Mouse (Mus musculus): Measurements from ENCODE around the gene Smim5. TPM values are rescaled to one million over a fixed set of nuclear protein-coding genes. Genes with fewer than 3 reads are reported as not detected.
A peak's percentile ranks its signal among the peaks of the same experiment; 100 is the strongest.

The Smim5 gene
- polyA plus RNA-seq, 1 experiment = not detected

DNA sequence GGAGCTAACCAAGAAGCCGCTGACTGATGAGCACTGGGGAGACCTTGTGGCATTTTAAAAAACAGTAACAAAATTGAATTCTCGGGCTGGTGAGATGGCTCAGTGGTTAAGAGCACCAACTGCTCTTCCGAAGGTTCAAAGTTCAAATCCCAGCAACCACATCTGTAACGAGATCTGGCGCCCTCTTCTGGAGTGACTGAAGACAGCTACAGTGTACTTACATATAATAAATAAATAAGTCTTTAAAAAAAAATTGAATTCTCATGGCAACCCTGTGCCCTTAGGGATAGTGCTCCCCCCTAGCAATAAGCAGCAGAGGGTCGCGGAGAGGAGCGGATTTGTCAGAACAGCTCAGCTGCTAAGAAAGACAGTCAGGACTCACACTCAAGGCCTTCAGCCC is 35.9 kb upstream of the Smim5 start:
- TF ChIP-seq EP300 (IDR thresholded peaks at IDR 0.05; ENCODE audit: insufficient read depth, low read depth, low read length) (no peak), CTCF (IDR thresholded peaks at IDR 0.05; ENCODE audit: low read depth, low read length) (no peak), POLR2A (IDR thresholded peaks at IDR 0.05; ENCODE audit: insufficient read depth, low read length) (no peak)
- Histone ChIP-seq H3K9me3 (replicated peaks; ENCODE audit: control insufficient read depth, insufficient read depth, low read length, poor library complexity, severe bottlenecking) (no peaks in the 10 kb centered on the region), H3K4me1 (ENCODE audit: control insufficient read depth, insufficient read depth, low read length) (peaks cover 3% of the 10 kb centered on the region), H3K27me3 (ENCODE audit: control insufficient read depth, insufficient read depth, low read length, poor library complexity, severe bottlenecking) (no peaks in the 10 kb centered on the region), H3K9ac (ENCODE audit: low read depth, poor library complexity, severe bottlenecking) (no peak overlapping the region), H3K27ac (ENCODE audit: insufficient read depth, low read length) (no peak overlapping the region), H3K4me3 (ENCODE audit: low read depth, low read length) (no peak overlapping the region), H3K36me3 (ENCODE audit: control insufficient read depth, insufficient read depth, low read length, poor library complexity, severe bottlenecking) (no peaks in the 10 kb centered on the region)

DNA sequence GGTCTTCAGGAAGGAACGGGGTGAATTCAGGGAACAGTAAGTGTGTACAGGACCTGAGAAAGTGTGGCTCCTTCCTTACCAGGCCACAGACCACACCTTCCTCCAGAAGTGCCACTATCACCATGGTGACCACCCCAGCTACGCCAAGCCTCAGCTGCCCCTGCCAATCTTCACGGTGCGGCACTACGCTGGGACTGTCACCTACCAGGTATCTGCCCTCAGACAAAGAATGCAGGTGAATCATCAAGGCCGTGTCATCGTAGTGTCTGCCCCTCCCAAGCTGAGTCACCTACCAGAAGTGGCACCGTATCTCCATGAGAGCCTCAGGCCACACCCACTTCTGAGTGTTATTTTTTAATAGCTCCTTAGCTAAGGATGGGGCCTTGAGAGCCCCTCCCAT is 30.4 kb upstream of the Smim5 start:
- H3K9ac ChIP-seq (ENCODE audit: low read depth, poor library complexity, severe bottlenecking) = no peak overlapping the region
- no peaks in the 10 kb centered on the region for H3K27me3 ChIP-seq (ENCODE audit: control insufficient read depth, insufficient read depth, low read length, poor library complexity, severe bottlenecking)
- H3K4me1 ChIP-seq (ENCODE audit: control insufficient read depth, insufficient read depth, low read length) = peaks cover 3% of the 10 kb centered on the region
- no peaks in the 10 kb centered on the region for H3K36me3 ChIP-seq (ENCODE audit: control insufficient read depth, insufficient read depth, low read length, poor library complexity, severe bottlenecking)
- H3K9me3 ChIP-seq (replicated peaks; ENCODE audit: control insufficient read depth, insufficient read depth, low read length, poor library complexity, severe bottlenecking) = no peaks in the 10 kb centered on the region
- no peak overlapping the region for H3K27ac ChIP-seq (ENCODE audit: insufficient read depth, low read length)
- H3K4me3 ChIP-seq (ENCODE audit: low read depth, low read length) = no peak overlapping the region
- TF ChIP-seq EP300 (IDR thresholded peaks at IDR 0.05; ENCODE audit: insufficient read depth, low read depth, low read length) = no peak
- TF ChIP-seq CTCF (IDR thresholded peaks at IDR 0.05; ENCODE audit: low read depth, low read length) = no peak
- TF ChIP-seq POLR2A (IDR thresholded peaks at IDR 0.05; ENCODE audit: insufficient read depth, low read length) = no peak

DNA sequence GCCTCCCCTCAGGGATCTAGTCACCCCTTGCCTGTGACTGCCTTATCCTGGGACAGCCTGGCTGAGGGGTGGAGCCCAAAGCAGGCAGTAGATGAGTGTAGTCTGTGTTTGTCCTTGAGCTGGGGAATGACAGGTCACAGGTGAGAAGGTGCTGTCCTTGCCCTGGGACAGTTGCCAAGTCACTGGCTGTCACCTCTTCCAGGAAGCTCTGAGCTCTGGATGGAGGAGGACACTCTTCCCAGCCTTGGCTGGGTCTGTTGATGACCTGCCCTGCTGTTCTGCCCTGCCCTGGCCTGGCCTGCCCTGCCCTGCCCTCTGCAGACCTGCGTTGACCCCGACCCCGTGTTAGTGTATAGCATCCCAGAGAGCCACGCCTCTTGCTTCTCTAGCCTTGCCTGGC is 27.3 kb upstream of the Smim5 start:
- Histone ChIP-seq H3K36me3 (ENCODE audit: control insufficient read depth, insufficient read depth, low read length, poor library complexity, severe bottlenecking) (no peaks in the 10 kb centered on the region), H3K9me3 (replicated peaks; ENCODE audit: control insufficient read depth, insufficient read depth, low read length, poor library complexity, severe bottlenecking) (no peaks in the 10 kb centered on the region), H3K9ac (ENCODE audit: low read depth, poor library complexity, severe bottlenecking) (no peak overlapping the region), H3K27me3 (ENCODE audit: control insufficient read depth, insufficient read depth, low read length, poor library complexity, severe bottlenecking) (no peaks in the 10 kb centered on the region), H3K27ac (ENCODE audit: insufficient read depth, low read length) (no peak overlapping the region), H3K4me3 (ENCODE audit: low read depth, low read length) (no peak overlapping the region), H3K4me1 (ENCODE audit: control insufficient read depth, insufficient read depth, low read length) (no peaks in the 10 kb centered on the region)
- TF ChIP-seq EP300 (IDR thresholded peaks at IDR 0.05; ENCODE audit: insufficient read depth, low read depth, low read length) (no peak), CTCF (IDR thresholded peaks at IDR 0.05; ENCODE audit: low read depth, low read length) (no peak)

DNA sequence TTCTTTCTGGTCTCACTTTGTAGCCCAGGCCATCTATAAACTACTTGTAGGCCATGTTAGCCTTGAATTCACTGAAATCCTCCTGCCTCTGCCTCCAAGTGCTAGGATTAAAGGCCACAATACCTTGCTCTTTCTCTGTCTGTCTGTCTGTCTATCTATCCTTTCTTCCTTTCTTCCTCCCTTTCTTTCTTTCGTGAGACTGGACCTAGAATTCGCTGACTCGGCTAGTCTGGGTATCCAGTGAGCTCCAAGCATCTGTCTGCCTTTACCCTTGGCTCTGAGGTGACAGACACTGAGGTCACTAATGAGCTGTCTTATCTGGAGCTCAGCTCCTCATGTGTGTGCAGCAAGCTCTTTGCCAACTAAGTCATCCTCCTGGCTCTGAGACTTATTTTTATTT is 23.8 kb upstream of the Smim5 start:
- H3K9me3 ChIP-seq (replicated peaks; ENCODE audit: control insufficient read depth, insufficient read depth, low read length, poor library complexity, severe bottlenecking) = no peaks in the 10 kb centered on the region
- TF ChIP-seq EP300 (IDR thresholded peaks at IDR 0.05; ENCODE audit: insufficient read depth, low read depth, low read length) (no peak), POLR2A (IDR thresholded peaks at IDR 0.05; ENCODE audit: insufficient read depth, low read length) (no peak), CTCF (IDR thresholded peaks at IDR 0.05; ENCODE audit: low read depth, low read length) (no peak)
- no peaks in the 10 kb centered on the region for H3K36me3 ChIP-seq (ENCODE audit: control insufficient read depth, insufficient read depth, low read length, poor library complexity, severe bottlenecking)
- H3K4me1 ChIP-seq (ENCODE audit: control insufficient read depth, insufficient read depth, low read length) = no peaks in the 10 kb centered on the region
- no peak overlapping the region for H3K9ac ChIP-seq (ENCODE audit: low read depth, poor library complexity, severe bottlenecking)
- no peak overlapping the region for H3K4me3 ChIP-seq (ENCODE audit: low read depth, low read length)
- no peak overlapping the region for H3K27ac ChIP-seq (ENCODE audit: insufficient read depth, low read length)
- H3K27me3 ChIP-seq (ENCODE audit: control insufficient read depth, insufficient read depth, low read length, poor library complexity, severe bottlenecking) = no peaks in the 10 kb centered on the region

DNA sequence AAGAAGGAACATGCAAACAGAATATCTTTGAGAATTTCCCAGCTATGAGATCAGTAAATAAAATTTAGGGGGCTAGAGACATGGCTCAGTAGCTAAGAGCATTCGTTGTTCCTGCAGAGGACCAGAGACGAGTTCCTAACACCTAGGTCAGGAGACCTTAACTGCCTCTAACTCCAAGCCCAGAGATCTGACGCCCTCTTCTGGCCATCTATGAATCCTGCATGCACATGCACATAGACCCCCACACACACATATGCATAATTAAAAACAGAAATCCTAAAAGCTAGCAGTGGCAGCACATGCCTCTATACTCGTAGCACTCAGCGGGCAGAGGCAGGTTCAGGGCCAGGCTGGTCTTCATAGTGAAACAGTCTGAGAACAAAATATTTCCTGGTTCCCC is 23.3 kb upstream of the Smim5 start:
- Histone ChIP-seq H3K4me1 (ENCODE audit: control insufficient read depth, insufficient read depth, low read length) (no peaks in the 10 kb centered on the region), H3K36me3 (ENCODE audit: control insufficient read depth, insufficient read depth, low read length, poor library complexity, severe bottlenecking) (no peaks in the 10 kb centered on the region), H3K9ac (ENCODE audit: low read depth, poor library complexity, severe bottlenecking) (no peak overlapping the region), H3K9me3 (replicated peaks; ENCODE audit: control insufficient read depth, insufficient read depth, low read length, poor library complexity, severe bottlenecking) (no peaks in the 10 kb centered on the region), H3K27ac (ENCODE audit: insufficient read depth, low read length) (no peak overlapping the region), H3K27me3 (ENCODE audit: control insufficient read depth, insufficient read depth, low read length, poor library complexity, severe bottlenecking) (no peaks in the 10 kb centered on the region), H3K4me3 (ENCODE audit: low read depth, low read length) (no peak overlapping the region)
- TF ChIP-seq CTCF (IDR thresholded peaks at IDR 0.05; ENCODE audit: low read depth, low read length) = peak; percentile 53
- TF ChIP-seq EP300 (IDR thresholded peaks at IDR 0.05; ENCODE audit: insufficient read depth, low read depth, low read length) = no peak
- no peak for TF ChIP-seq POLR2A (IDR thresholded peaks at IDR 0.05; ENCODE audit: insufficient read depth, low read length)

DNA sequence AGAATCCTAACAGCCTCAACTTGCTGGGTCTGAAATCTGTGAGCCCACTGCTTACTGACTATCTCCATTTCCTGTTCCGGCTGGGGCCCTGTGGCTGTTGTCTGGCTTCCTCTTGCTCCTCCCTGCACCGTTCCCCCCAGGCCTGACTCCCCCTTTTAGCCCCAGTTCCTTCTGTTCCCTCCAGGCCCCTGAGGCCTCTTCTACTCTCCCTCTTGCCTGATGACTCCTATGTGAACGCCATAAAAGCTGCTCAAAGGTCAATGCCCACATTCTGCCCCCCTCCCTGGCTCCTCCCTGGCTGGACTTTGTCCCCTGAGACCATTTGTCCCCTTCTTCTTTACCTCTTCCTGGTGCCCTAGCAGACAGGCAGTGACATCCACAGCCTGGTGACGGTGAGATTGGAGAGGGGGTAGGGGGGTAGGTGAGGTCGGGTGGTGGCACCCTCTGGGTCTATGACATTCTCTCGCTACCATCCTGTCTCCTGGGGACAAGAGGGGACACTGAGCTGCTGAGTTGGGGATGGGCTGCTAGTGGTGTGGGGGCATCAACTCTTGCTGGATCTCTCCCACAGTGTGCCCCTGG is 22.5 kb upstream of the Smim5 start:
- Histone ChIP-seq H3K9ac (ENCODE audit: low read depth, poor library complexity, severe bottlenecking) (no peak overlapping the region), H3K27me3 (ENCODE audit: control insufficient read depth, insufficient read depth, low read length, poor library complexity, severe bottlenecking) (no peaks in the 10 kb centered on the region), H3K27ac (ENCODE audit: insufficient read depth, low read length) (no peak overlapping the region), H3K4me3 (ENCODE audit: low read depth, low read length) (no peak overlapping the region), H3K36me3 (ENCODE audit: control insufficient read depth, insufficient read depth, low read length, poor library complexity, severe bottlenecking) (no peaks in the 10 kb centered on the region), H3K9me3 (replicated peaks; ENCODE audit: control insufficient read depth, insufficient read depth, low read length, poor library complexity, severe bottlenecking) (no peaks in the 10 kb centered on the region), H3K4me1 (ENCODE audit: control insufficient read depth, insufficient read depth, low read length) (no peaks in the 10 kb centered on the region)
- TF ChIP-seq POLR2A (IDR thresholded peaks at IDR 0.05; ENCODE audit: insufficient read depth, low read length) = no peak
- no peak for TF ChIP-seq CTCF (IDR thresholded peaks at IDR 0.05; ENCODE audit: low read depth, low read length)
- TF ChIP-seq EP300 (IDR thresholded peaks at IDR 0.05; ENCODE audit: insufficient read depth, low read depth, low read length) = no peak
